Mouse (Mus musculus): ENCODE data around the gene Noc2l. TPM values are rescaled to one million over a fixed set of nuclear protein-coding genes. Genes with fewer than 3 reads are reported as not detected.

Gene Noc2l
- 125 and 130 TPM in 2 replicates for polyA plus RNA-seq (2016; fragmentation: Nextera tagmentation; extraction: Ambion mirVana)

DNA sequence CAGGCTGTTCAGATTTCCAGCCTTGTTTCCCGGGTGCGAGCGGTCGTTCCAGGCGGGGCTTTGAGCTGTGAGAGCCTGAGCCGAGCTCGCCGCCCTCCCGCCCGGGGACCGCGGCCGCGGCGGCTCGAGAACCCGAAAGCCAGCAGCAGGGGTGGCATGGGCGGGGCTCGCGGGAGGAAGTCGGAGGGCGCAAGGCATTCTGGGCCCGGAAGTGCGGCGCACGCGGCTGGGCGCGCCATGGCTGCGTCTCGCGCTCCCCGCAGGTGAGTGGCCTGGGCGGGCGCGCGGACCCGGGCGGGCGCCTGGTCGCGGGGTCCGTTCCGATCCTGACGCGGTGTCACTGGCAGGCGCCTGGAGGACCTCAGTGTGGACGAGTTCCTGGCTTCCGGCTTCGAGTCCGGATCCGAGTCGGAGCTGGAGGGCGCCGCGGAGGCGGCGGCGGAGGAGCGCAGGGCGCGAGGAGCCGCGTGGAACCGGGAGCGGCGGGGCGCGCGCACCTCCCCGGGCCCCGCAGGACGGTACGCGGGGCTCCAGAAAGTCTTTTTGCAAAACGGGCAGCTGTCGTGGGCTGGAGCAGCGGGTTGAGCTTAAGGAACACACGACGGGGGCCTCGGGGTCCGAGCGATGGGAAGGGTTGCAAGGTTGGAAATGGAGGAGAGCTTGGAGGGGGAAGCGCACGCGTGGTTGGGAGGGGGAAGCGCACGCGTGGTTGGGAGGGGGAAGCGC, at the start of gene Noc2l:
Gene Noc2l (plus strand): TSS at position 203 of the 726 bp plus-strand sequence.
- Histone ChIP-seq H3K27ac (peak within 1 kb of the TSS; percentile 97), H3K4me3 (peak within 1 kb of the TSS; percentile 86), H3K9me3 (replicated peaks) (no peaks in the 10 kb centered on the region), H3K27me3 (replicated peaks) (no peaks in the 10 kb centered on the region), H3K4me1 (peaks cover 35% of the 10 kb centered on the region), H3K4me2 (peak within 1 kb of the TSS; percentile 99), H3K9ac (peak within 1 kb of the TSS; percentile 89), H3K36me3 (peaks cover 65% of the 10 kb centered on the region)
- WGBS (ENCODE audit: insufficient replicate concordance) = under 1% methylated on average over 89 of the region's 90 CpGs
- ATAC-seq = peak; percentile 85

DNA sequence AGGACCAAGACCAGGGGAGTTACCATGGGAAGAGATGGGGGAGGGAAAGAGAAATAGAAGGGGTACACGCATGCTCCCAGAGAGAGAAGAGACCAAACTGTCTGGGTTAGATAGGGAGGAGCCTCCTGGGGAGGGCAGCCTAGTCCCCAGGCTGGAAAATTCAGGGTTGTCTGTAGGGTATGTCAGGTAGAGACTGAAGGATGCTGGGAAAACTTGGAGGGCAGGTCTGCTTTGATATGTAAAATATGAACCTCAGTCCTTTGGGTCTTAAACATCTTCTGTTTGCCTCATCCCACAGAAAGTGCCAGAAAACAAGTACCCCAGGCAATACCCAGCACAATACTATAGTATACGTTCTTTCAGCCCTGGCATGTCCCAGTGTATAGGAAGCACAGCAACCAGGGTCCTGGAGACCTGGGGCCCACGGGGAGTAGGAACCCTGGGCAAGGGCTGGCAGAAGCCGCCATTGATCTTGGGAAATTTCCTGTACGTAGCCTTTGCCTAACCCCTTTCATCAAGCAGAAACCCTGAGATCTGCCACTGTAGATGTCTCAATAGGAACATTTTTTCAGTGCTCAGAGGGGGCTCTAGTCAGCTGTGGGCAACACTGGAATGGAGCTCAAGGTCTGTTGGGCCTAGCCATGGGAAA, 47.5 kb upstream of the Noc2l start:
- H3K36me3 ChIP-seq = peaks cover 23% of the 10 kb centered on the region; the same call in 1 of the 2 replicates

DNA sequence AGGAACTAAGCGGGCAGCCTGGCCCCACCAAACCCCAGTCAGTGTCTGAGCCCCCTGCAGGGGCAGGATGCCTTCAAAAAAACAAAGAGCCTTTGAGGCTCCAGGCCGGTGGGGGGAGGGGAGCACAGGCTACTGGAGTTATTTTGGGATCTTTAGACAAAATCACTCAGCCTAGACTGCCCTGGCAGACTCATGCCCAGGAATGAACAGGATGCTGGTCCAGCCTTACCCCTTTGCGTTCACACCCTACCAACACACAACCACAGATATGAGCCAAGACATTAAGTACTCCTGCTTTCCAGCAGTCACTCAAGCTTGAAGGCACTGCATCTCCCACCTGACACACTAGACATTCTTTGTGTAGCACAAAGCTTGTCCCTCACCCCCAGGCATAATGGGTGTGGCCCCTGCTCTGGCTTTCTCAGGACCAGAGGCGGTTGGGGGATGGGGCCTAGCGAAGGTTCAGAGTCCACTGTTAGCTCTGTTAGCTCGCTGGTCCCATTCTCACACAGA, 46.9 kb upstream of the Noc2l start:
- 48% methylated on average over 6 of the region's 6 CpGs for WGBS (ENCODE audit: insufficient replicate concordance)

More for the DNA sequence above, 47.5 kb upstream of the Noc2l start:
- no peak for ATAC-seq
- Histone ChIP-seq H3K4me1 (peaks cover 88% of the 10 kb centered on the region), H3K4me2 (no peak overlapping the region; the same call in 1 of the 2 replicates), H3K9me3 (replicated peaks) (no peaks in the 10 kb centered on the region), H3K9ac (no peak overlapping the region), H3K4me3 (no peak overlapping the region), H3K27ac (no peak overlapping the region), H3K27me3 (replicated peaks) (peaks cover 17% of the 10 kb centered on the region)
- 63% methylated on average over 5 of the region's 5 CpGs for WGBS (ENCODE audit: insufficient replicate concordance)

DNA sequence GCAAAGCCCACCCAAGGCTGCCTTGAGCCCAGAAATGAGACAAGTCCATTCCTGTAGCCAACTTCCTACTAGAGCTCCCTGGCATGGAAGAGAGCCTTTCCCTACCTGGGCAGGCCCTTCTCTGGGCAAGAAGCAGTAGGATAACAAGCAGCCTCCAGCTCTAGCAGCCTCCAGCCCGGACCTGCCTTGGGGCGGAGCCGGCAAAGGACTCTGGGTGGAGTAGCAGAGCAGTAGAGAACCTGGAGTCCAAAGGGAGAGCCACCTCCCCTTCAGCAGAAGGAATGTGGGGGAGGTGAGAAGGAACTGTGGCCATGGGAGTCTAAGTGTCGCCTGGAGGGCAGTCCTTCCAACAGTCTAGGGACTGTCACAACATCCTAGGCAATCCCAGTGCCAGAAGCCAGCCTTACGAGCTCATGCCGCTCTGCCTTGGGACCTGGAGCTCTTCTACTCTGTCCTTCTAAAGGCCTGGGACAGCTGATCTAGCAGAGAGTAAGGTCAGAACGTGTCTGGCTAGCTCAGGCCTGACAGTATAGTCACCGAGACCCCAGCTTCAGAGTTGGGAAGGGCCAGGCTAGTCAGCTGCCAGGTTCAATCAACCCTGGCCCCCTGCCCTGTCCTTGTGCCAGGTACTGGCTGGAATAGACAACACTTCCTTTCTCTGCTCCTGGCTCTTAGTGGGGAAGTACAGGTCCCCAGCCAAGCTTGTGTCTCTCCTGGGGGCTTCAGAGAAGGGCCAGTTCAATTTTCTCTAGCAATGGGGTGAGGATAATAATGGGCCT, 43.2 kb upstream of the Noc2l start:
- ATAC-seq = peak; percentile 52
- H3K4me1 ChIP-seq = peaks cover 79% of the 10 kb centered on the region
- peaks cover 17% of the 10 kb centered on the region; the same call in 1 of the 2 replicates for H3K36me3 ChIP-seq
- H3K4me3 ChIP-seq = no peak overlapping the region
- peaks cover 45% of the 10 kb centered on the region for H3K27me3 ChIP-seq (replicated peaks)
- H3K4me2 ChIP-seq = peak overlapping the region; percentile 27; the same call in 1 of the 2 replicates
- no peaks in the 10 kb centered on the region for H3K9me3 ChIP-seq (replicated peaks)
- WGBS (ENCODE audit: insufficient replicate concordance) = 50% methylated on average over 8 of the region's 8 CpGs
- H3K9ac ChIP-seq = peak overlapping the region; percentile 37; the same call in 1 of the 2 replicates
- no peak overlapping the region for H3K27ac ChIP-seq

More for the DNA sequence above, 46.9 kb upstream of the Noc2l start:
- H3K9ac ChIP-seq = no peak overlapping the region
- peaks cover 90% of the 10 kb centered on the region for H3K4me1 ChIP-seq
- peak overlapping the region; percentile 53; the same call in 1 of the 2 replicates for H3K27ac ChIP-seq
- H3K9me3 ChIP-seq (replicated peaks) = no peaks in the 10 kb centered on the region
- peak overlapping the region; percentile 5; the same call in 1 of the 2 replicates for H3K4me2 ChIP-seq
- H3K4me3 ChIP-seq = no peak overlapping the region
- H3K36me3 ChIP-seq = peaks cover 23% of the 10 kb centered on the region; the same call in 1 of the 2 replicates
- no peak for ATAC-seq
- H3K27me3 ChIP-seq (replicated peaks) = peaks cover 17% of the 10 kb centered on the region

DNA sequence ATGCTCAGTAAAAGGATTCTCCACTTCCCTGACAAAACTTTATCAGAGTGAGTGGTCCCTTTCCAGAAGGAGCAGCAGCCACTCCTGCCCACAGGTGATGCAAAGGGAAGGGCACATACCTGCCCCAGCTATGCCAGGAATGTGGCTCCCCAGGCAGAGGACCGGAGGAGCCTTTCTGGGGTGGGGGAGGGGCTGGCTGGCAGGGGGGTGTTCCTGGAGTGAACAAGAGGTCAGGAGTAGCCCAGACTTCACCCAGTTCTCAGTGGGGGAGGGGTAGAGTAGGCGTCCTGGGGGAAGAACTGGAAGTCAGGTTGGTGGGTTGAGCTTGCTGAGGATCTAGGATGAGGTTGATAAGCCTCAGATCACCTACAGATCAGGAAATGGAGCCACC, 42.6 kb upstream of the Noc2l start:
- Histone ChIP-seq H3K4me1 (peaks cover 77% of the 10 kb centered on the region), H3K27ac (no peak overlapping the region), H3K9ac (no peak overlapping the region), H3K4me2 (no peak overlapping the region), H3K9me3 (replicated peaks) (no peaks in the 10 kb centered on the region), H3K4me3 (no peak overlapping the region), H3K27me3 (replicated peaks) (peaks cover 45% of the 10 kb centered on the region), H3K36me3 (peaks cover 17% of the 10 kb centered on the region; the same call in 1 of the 2 replicates)
- ATAC-seq = no peak
- 56% methylated on average over 2 of the region's 2 CpGs for WGBS (ENCODE audit: insufficient replicate concordance)

DNA sequence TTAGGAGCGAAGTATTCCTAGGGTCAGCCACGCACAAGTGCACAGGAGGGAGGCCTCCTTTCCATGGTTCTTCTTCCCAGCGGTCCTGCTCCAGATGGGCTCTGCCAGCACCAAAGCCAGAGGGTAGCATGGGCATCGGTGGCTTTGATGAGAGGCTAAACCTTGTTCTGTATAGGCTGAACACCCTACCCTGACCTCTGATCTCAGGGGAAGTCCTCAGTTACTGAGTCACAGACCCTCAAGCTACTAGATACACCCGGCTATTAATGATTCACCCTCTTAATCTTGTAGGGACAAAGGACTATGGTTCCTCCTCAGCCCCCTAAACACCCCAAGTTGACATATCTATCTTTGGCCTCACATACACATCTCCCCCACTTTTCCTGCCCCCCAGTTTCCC, 41.9 kb upstream of the Noc2l start:
- Histone ChIP-seq H3K4me2 (peak overlapping the region; percentile 0; the same call in 1 of the 2 replicates), H3K9me3 (replicated peaks) (no peaks in the 10 kb centered on the region), H3K4me1 (peaks cover 75% of the 10 kb centered on the region), H3K36me3 (peaks cover 17% of the 10 kb centered on the region; the same call in 1 of the 2 replicates), H3K27me3 (replicated peaks) (peaks cover 47% of the 10 kb centered on the region), H3K27ac (no peak overlapping the region), H3K4me3 (no peak overlapping the region), H3K9ac (no peak overlapping the region)
- WGBS (ENCODE audit: insufficient replicate concordance) = 73% methylated on average over 5 of the region's 5 CpGs
- ATAC-seq = no peak

DNA sequence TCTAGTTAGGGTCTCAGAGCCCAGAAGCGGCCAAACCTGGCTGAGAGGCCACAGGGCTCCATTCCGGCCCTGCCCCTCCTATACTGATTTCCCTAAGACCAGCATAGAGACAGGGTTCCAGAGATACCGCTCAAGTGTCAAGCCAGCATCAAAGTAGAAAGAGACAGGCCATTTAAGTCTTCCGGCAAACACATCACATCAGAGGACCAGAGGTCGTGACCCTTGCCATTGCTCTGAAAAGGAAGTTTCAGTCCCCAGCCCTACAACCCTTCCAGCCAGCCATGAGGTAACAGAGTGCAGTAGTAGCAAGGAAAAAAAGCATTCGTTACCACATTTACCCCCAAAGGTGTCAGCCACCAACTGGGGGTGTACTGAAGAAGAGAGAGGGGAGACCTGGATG, 41.5 kb upstream of the Noc2l start:
- 59% methylated on average over 6 of the region's 6 CpGs for WGBS (ENCODE audit: insufficient replicate concordance)
- Histone ChIP-seq H3K27me3 (replicated peaks) (peaks cover 48% of the 10 kb centered on the region), H3K4me1 (peaks cover 70% of the 10 kb centered on the region), H3K36me3 (peaks cover 17% of the 10 kb centered on the region; the same call in 1 of the 2 replicates), H3K4me2 (peak overlapping the region; percentile 0; the same call in 1 of the 2 replicates), H3K9ac (no peak overlapping the region), H3K9me3 (replicated peaks) (no peaks in the 10 kb centered on the region), H3K27ac (no peak overlapping the region), H3K4me3 (no peak overlapping the region)
- no peak for ATAC-seq

DNA sequence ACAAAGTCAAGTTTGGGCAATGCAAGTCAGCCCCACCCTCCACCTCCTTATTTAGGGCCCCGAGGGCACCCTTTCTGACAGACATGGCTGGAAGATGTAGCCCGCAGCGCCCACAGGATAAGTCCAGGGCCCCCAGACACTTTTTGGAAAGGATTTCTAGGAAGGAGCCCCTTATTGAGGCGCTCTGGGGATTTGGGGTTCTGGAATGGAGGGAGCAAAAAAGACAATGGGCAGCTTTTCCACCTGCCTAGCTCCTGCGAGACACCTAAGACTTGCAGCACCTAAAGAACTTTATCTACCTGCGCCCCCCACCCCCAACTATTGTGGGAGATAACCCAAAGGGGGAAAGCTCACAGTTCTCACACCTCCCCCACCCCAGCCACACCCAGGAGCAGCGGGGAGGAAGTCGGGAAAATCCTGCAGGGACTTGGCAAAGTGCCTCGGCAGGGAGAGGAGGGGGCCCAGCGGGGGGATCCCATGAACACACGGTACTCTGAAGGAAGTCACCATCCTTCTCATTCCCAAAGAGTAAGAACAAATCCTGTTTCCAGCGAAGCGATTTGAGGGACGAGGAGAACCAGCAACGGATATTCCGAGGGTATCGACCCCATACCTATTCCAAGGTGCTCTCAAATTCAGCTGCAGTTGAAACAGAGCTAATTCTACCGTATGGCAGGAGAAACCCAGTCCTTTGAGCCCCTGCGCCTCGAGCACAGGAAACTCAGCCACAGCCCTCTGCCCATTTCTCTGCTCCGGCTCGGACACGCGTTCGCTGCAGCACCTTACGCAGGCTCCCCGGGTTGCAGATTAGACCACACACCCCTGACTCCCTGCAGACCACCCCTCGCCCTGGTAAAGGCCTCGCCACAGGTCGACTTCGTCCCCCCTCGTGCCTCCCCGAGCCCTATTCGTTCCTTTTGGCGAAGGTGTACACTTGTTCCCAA, 39.6 kb upstream of the Noc2l start:
- 8% methylated on average over 35 of the region's 35 CpGs for WGBS (ENCODE audit: insufficient replicate concordance)
- ATAC-seq = no peak
- Histone ChIP-seq H3K4me2 (peak overlapping the region; percentile 96), H3K9ac (peak overlapping the region; percentile 87), H3K4me3 (peak overlapping the region; percentile 84), H3K9me3 (replicated peaks) (no peaks in the 10 kb centered on the region), H3K4me1 (peaks cover 71% of the 10 kb centered on the region), H3K36me3 (0 out of 2 replicates have a peak, but pooled peaks cover 7% of the 10 kb centered on the region), H3K27ac (peak overlapping the region; percentile 97; the same call in 1 of the 2 replicates), H3K27me3 (replicated peaks) (peaks cover 45% of the 10 kb centered on the region)

DNA sequence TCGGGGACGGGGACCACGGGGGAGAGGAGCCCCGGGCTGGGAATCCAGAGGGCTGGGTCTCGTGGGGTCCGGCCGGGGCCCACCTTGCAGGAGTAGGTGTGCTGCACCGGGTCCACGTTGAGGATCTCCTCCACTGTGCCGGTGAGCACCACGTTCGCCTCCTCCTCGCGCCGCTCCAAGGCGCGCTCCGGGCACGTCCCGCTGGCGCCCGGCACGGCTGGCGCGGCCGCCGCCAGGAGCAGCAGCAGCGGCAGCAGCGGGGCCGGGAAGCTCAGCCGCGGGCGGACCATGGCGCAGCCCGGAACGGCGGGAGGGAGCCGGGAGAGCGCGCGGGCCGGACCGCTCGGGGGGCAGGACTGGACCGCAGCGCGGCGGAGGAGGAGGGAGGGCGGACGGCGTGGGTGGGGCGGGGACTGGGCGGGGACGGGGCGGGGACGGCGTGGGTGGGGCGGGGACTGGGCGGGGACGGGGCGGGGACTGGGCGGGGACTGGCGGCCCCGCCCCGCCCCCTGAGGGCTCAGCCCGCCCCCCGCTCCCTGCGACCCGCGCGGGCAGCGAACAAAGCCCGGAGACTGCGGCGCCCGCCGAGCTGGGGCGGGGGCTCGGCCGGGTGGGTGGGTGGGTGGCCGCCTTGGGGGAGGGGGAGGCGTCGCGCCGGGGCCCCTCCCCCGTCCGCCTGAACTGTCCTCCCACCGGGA, 38.5 kb upstream of the Noc2l start, which contains the start of gene Agrn:
Gene Agrn (minus strand): TSS at position 358 of the 698 bp plus-strand sequence.
- WGBS (ENCODE audit: insufficient replicate concordance) = under 1% methylated on average over 31 of the region's 88 CpGs
- Histone ChIP-seq H3K9ac (peak within 1 kb of the TSS; percentile 87), H3K4me1 (peaks cover 69% of the 10 kb centered on the region), H3K4me2 (peak within 1 kb of the TSS; percentile 96), H3K4me3 (peak within 1 kb of the TSS; percentile 84), H3K36me3 (0 out of 2 replicates have a peak, but pooled peaks cover 3% of the 10 kb centered on the region), H3K27ac (peak within 1 kb of the TSS; percentile 97), H3K27me3 (replicated peaks) (peaks cover 48% of the 10 kb centered on the region), H3K9me3 (replicated peaks) (no peaks in the 10 kb centered on the region)
- ATAC-seq = peak; percentile 80

DNA sequence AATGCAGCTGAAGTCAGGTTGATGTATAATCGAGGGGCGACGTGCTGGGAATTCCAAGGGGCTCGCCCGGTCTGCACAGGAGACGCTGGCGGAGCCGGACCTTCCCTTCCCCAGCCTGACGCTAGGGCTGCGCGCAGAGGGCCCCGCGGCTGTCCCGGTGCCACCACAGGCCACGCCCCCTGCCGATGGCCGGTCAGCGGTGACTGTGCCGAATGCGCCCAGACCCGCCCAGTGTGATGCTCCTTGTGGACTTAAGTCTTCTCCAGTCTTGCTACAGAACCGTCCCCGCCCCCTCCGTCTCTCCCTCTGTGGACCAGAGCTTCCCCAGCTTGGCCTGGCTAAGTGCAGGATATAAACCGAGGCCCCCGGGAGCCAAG, 38.0 kb upstream of the Noc2l start:
- WGBS (ENCODE audit: insufficient replicate concordance) = under 1% methylated on average over 26 of the region's 26 CpGs
- H3K27ac ChIP-seq = peak overlapping the region; percentile 97
- peak; percentile 88 for ATAC-seq
- H3K9me3 ChIP-seq (replicated peaks) = no peaks in the 10 kb centered on the region
- peak overlapping the region; percentile 86 for H3K9ac ChIP-seq
- 0 out of 2 replicates have a peak, but pooled peaks cover under 1% of the 10 kb centered on the region for H3K36me3 ChIP-seq
- peaks cover 69% of the 10 kb centered on the region for H3K4me1 ChIP-seq
- H3K27me3 ChIP-seq (replicated peaks) = peaks cover 52% of the 10 kb centered on the region
- H3K4me2 ChIP-seq = peak overlapping the region; percentile 96
- peak overlapping the region; percentile 84 for H3K4me3 ChIP-seq
